Mouse (Mus musculus) urinary bladder, postnatal 25 days (tissue): Measurements from ENCODE around the gene Gm10719.
"Not testable (repeated sequence)": the region's sequence is repeated elsewhere in the genome, so short reads cannot be mapped to it uniquely, and the experiment has no call there.

Experiments used
- DNase-seq: peaks from one replicate; pipeline ENCODE4 v3.0.0; 2022; ENCODE audit warnings: low spot score

Gm10719 gene

GRCm38 (mm10) chr9:3017108-3017507 lies at the start of gene Gm10719:
Gene Gm10719 (plus strand): TSS chr9:3017408.
- DNase-seq, result not testable (repeated sequence)

- DNase-seq, result not testable (repeated sequence)
Observed at GRCm38 (mm10) chr9:3000445-3000972, 16.7 kb upstream of the Gm10719 start, which contains the start of gene Gm10722. Gene Gm10722 (plus strand): TSS chr9:3000922.

- DNase-seq, result not testable (repeated sequence)
Observed at GRCm38 (mm10) chr9:3001006-3001405, 16.2 kb upstream of the Gm10719 start.

GRCm38 (mm10) chr9:3001948-3002659 lies 15.1 kb upstream of the Gm10719 start:
- peak; percentile 100 for DNase-seq

- not testable (repeated sequence) for DNase-seq
Observed at GRCm38 (mm10) chr9:3002794-3003396, 14.3 kb upstream of the Gm10719 start, which contains the start of gene Gm11168. Gene Gm11168 (plus strand): TSS chr9:3003346.

GRCm38 (mm10) chr9:3006179-3006578 lies 11.0 kb upstream of the Gm10719 start:
- not testable (repeated sequence) for DNase-seq

- DNase-seq, result peak; percentile 88
Observed at GRCm38 (mm10) chr9:3006636-3007035, 10.6 kb upstream of the Gm10719 start.

GRCm38 (mm10) chr9:3007272-3007671 lies 9.9 kb upstream of the Gm10719 start:
- not testable (repeated sequence) for DNase-seq

- DNase-seq, result not testable (repeated sequence)
Observed at GRCm38 (mm10) chr9:3009331-3009730, 7.9 kb upstream of the Gm10719 start.

GRCm38 (mm10) chr9:3012054-3012621 lies 5.1 kb upstream of the Gm10719 start:
- DNase-seq, result not testable (repeated sequence)

- DNase-seq, result not testable (repeated sequence)
Observed at GRCm38 (mm10) chr9:3012733-3013279, 4.4 kb upstream of the Gm10719 start, which contains the start of gene Gm10721. Gene Gm10721 (plus strand): TSS chr9:3013140.

- DNase-seq, result not testable (repeated sequence)
Observed at GRCm38 (mm10) chr9:3015354-3015753, 1.9 kb upstream of the Gm10719 start, which contains the start of gene Gm10720. Gene Gm10720 (plus strand): TSS chr9:3015654.

- DNase-seq, result not testable (repeated sequence)
Observed at GRCm38 (mm10) chr9:3015896-3016295, 1.3 kb upstream of the Gm10719 start.

GRCm38 (mm10) chr9:3018944-3019343 lies 1.7 kb downstream of the Gm10719 start:
- not testable (repeated sequence) for DNase-seq

GRCm38 (mm10) chr9:3019835-3020727 lies 2.9 kb downstream of the Gm10719 start:
- DNase-seq, result peak; percentile 72

- peak; percentile 71 for DNase-seq
Observed at GRCm38 (mm10) chr9:3022316-3023008, 5.3 kb downstream of the Gm10719 start.

GRCm38 (mm10) chr9:3023312-3023984 lies 6.2 kb downstream of the Gm10719 start, which contains the start of gene Gm10718:
Gene Gm10718 (plus strand): TSS chr9:3023547.
- not testable (repeated sequence) for DNase-seq

- peak; percentile 51 for DNase-seq
Observed at GRCm38 (mm10) chr9:3023985-3024648, 6.9 kb downstream of the Gm10719 start.

- peak; percentile 43 for DNase-seq
Observed at GRCm38 (mm10) chr9:3024912-3025467, 7.8 kb downstream of the Gm10719 start, which contains the start of gene Gm10717. Gene Gm10717 (plus strand): TSS chr9:3025417.
